Mouse (Mus musculus) kidney, adult 18-20 months (tissue): ENCODE data around the gene Lonp1.
A peak's percentile ranks its signal among the peaks of the same experiment; 100 is the strongest.

Experiments used
- DNase-seq: peaks from one replicate; pipeline ENCODE4 v3.0.0; 2021

Lonp1 gene

GRCm38 (mm10) chr17:56585171-56585821 is 41.4 kb downstream of the Lonp1 start:
- DNase-seq: no peak

GRCm38 (mm10) chr17:56584257-56585130 is 42.2 kb downstream of the Lonp1 start, which contains the start of the genes Safb2 and Safb:
Gene Safb2 (minus strand): TSS chr17:56584585.
Gene Safb (plus strand): TSS chr17:56584825.
- peak; percentile 98 for DNase-seq

- no peak for DNase-seq
These were observed 43.0 kb downstream of the Lonp1 start for GRCm38 (mm10) chr17:56583611-56584256.

DNA sequence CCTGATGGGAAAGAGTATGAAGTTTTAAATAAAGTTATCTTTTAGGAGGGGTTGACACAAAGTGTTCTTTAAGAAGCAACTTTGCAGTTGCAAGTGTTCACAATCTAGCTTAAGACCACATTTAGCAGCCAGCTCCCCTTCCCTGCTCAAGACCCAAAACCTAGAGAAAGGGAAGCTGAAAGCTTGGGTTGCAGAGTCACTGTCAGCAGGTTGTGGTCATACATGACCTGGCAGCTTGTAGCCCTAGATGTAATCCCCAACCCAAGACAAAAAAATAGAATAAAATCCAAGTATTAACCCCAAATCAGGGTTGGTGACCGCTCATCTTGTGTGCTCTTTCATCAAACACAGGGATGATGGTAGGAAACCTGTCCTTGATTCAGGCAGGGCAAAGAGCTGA is 43.6 kb downstream of the Lonp1 start:
- DNase-seq: no peak

GRCm38 (mm10) chr17:56572939-56573338 is 53.7 kb downstream of the Lonp1 start:
- no peak for DNase-seq

DNA sequence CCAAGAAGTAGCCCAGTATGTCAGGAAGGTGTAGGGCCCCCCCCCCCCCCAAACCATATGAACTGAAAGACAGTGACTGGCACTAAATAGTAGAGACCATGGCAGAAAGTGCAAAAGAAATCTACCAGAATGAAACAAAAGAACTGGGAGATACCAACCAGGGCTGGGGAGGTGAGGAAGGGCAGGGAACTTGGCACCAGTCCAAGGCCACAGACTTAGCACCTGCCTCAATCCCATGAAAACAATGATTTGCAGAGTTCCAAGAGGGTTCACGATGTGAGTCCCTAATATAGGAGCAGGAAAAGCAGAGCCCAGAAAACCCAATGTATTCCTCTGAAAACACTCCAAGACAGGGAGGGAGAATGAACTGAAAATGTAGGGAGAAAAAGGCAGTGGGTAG is 54.5 kb downstream of the Lonp1 start:
- no peak for DNase-seq

- no peak for DNase-seq
These were observed 56.4 kb downstream of the Lonp1 start for GRCm38 (mm10) chr17:56570287-56570686.

GRCm38 (mm10) chr17:56567370-56567769 is 59.3 kb downstream of the Lonp1 start:
- no peak for DNase-seq

GRCm38 (mm10) chr17:56566918-56567317 is 59.8 kb downstream of the Lonp1 start:
- DNase-seq: no peak

- no peak for DNase-seq
These were observed 60.4 kb downstream of the Lonp1 start for GRCm38 (mm10) chr17:56566293-56566692.
